Mouse (Mus musculus) G1E (cell line): ENCODE data around the gene Slc22a3. TPM values are rescaled to one million over a fixed set of nuclear protein-coding genes. Genes with fewer than 3 reads are reported as not detected.

Experiments
- ATAC-seq: 2 replicates; pipeline ENCODE4 v1.8.0; 2016; ENCODE audit warnings: mild to moderate bottlenecking; ENCODE audit not compliant: insufficient number of reproducible peaks, poor library complexity, low FRiP score, severe bottlenecking; ENCODE audit errors: extremely low read depth
- DNase-seq: peaks from one replicate; pipeline ENCODE4 v3.0.0; 2012; ENCODE audit warnings: low spot score
- H3K27me3 ChIP-seq: 2 replicates; pipeline ENCODE4 v1.6.1; 2012; ENCODE audit warnings: mild to moderate bottlenecking, low read length, inconsistent platforms; ENCODE audit not compliant: insufficient read depth
- H3K36me3 ChIP-seq: replicated peaks from 2 replicates; pipeline ENCODE3; 2012; ENCODE audit warnings: mild to moderate bottlenecking, inconsistent platforms
- H3K4me1 ChIP-seq: 2 replicates; pipeline ENCODE4 v1.6.1; 2012; ENCODE audit warnings: low read depth, low read length, inconsistent platforms, mixed read lengths; ENCODE audit not compliant: insufficient read depth
- H3K4me3 ChIP-seq: 2 replicates; pipeline ENCODE4 v1.5.1; 2012; ENCODE audit warnings: low read depth, mild to moderate bottlenecking, inconsistent platforms, low read length, moderate library complexity, mixed read lengths
- H3K9me3 ChIP-seq: replicated peaks from 2 replicates; pipeline ENCODE4 v1.6.1; 2012; ENCODE audit warnings: inconsistent platforms
- CTCF ChIP-seq: IDR thresholded peaks from 2 replicates; pipeline ENCODE4 v1.5.1; 2012; ENCODE audit warnings: low read depth, low read length, inconsistent platforms, mixed read lengths
- GATA1 ChIP-seq: IDR thresholded peaks from 2 replicates; pipeline ENCODE4 v1.6.1; 2012; ENCODE audit warnings: borderline replicate concordance, low read length, inconsistent platforms, mixed read lengths
- GATA2 ChIP-seq: IDR thresholded peaks from 2 replicates; pipeline ENCODE4 v1.6.1; 2012; ENCODE audit warnings: low read depth, low read length, inconsistent platforms, borderline replicate concordance
- POLR2AphosphoS5 ChIP-seq: IDR thresholded peaks from 2 replicates; pipeline ENCODE4 v1.6.1; 2012; ENCODE audit warnings: low read depth, low read length, inconsistent platforms; ENCODE audit not compliant: insufficient replicate concordance
- TAL1 ChIP-seq: conservative IDR thresholded peaks from 2 replicates; pipeline ENCODE4 v1.6.1; 2012; ENCODE audit warnings: low read depth, low read length, inconsistent platforms, mixed read lengths
- polyA plus RNA-seq: library from polyadenylated mRNA; stranded (reverse); fragments of >175 nt; gene quantifications from 2 replicates; pipeline ENCODE4 v1.2.3, GENCODE M21; 2012
- total RNA-seq, 2 experiments: library from RNA; stranded (forward) in 1 of 2; stranded (reverse) in 1 of 2; fragments of 200-1000 nt in 1 of 2; fragments of >200 nt in 1 of 2; fragmentation: Nextera tagmentation in 1 of 2; gene quantifications; 2 replicates each; pipeline ENCODE4 v1.2.3; 2014 to 2017

Slc22a3 gene
- total and polyA plus RNA-seq, 3 experiments, result 0.02 to 0.27 TPM; not detected in 1

GRCm38 (mm10) chr17:12505708-12506107 is 1.8 kb downstream of the Slc22a3 start:
- Histone ChIP-seq H3K4me3 (no peak overlapping the region), H3K27me3 (peaks cover 13% of the 10 kb centered on the region), H3K9me3 (peaks cover 14% of the 10 kb centered on the region), H3K4me1 (peaks cover 36% of the 10 kb centered on the region), H3K36me3 (peaks cover 4% of the 10 kb centered on the region)
- TF ChIP-seq CTCF (no peak), TAL1 (no peak), POLR2AphosphoS5 (no peak), GATA2 (no peak), GATA1 (no peak)
- DNase-seq (no peak), ATAC-seq (no peak)

- ATAC-seq (no peak), DNase-seq (no peak)
- Histone ChIP-seq H3K4me3 (no peak overlapping the region), H3K36me3 (no peaks in the 10 kb centered on the region), H3K9me3 (no peaks in the 10 kb centered on the region), H3K4me1 (peaks cover 46% of the 10 kb centered on the region), H3K27me3 (peaks cover 12% of the 10 kb centered on the region)
- TF ChIP-seq GATA2 (no peak), CTCF (no peak), POLR2AphosphoS5 (no peak), TAL1 (no peak), GATA1 (no peak)
These were observed 8.1 kb downstream of the Slc22a3 start for GRCm38 (mm10) chr17:12499426-12499825.

GRCm38 (mm10) chr17:12495558-12495957 is 11.9 kb downstream of the Slc22a3 start:
- ATAC-seq (no peak), DNase-seq (no peak)
- Histone ChIP-seq H3K9me3 (no peaks in the 10 kb centered on the region), H3K27me3 (peaks cover 14% of the 10 kb centered on the region), H3K4me3 (no peak overlapping the region), H3K4me1 (peaks cover 49% of the 10 kb centered on the region), H3K36me3 (no peaks in the 10 kb centered on the region)
- TF ChIP-seq GATA2 (no peak), GATA1 (no peak), CTCF (no peak)

- ATAC-seq (no peak), DNase-seq (no peak)
- no peak for TF ChIP-seq POLR2AphosphoS5
- no peak for TF ChIP-seq TAL1
- no peak for TF ChIP-seq GATA2
- TF ChIP-seq GATA1, result no peak
- TF ChIP-seq CTCF, result no peak
- Histone ChIP-seq H3K9me3 (no peaks in the 10 kb centered on the region), H3K4me1 (peaks cover 45% of the 10 kb centered on the region), H3K27me3 (peaks cover 25% of the 10 kb centered on the region), H3K36me3 (no peaks in the 10 kb centered on the region), H3K4me3 (no peak overlapping the region)
These were observed 15.9 kb downstream of the Slc22a3 start for GRCm38 (mm10) chr17:12491591-12491990.

GRCm38 (mm10) chr17:12489888-12490287 is 17.6 kb downstream of the Slc22a3 start:
- peaks cover 29% of the 10 kb centered on the region for H3K4me1 ChIP-seq
- DNase-seq, result no peak
- no peak for ATAC-seq

GRCm38 (mm10) chr17:12485657-12486056 is 21.8 kb downstream of the Slc22a3 start:
- Histone ChIP-seq H3K9me3 (no peaks in the 10 kb centered on the region), H3K4me1 (peaks cover 16% of the 10 kb centered on the region), H3K36me3 (no peaks in the 10 kb centered on the region), H3K27me3 (peaks cover 27% of the 10 kb centered on the region), H3K4me3 (no peak overlapping the region)
- no peak for ATAC-seq
- TF ChIP-seq GATA2 (no peak), POLR2AphosphoS5 (no peak), CTCF (no peak), GATA1 (no peak), TAL1 (no peak)
- DNase-seq, result no peak

More at GRCm38 (mm10) chr17:12489888-12490287, 17.6 kb downstream of the Slc22a3 start:
- H3K4me3 ChIP-seq, result no peak overlapping the region
- peaks cover 25% of the 10 kb centered on the region for H3K27me3 ChIP-seq
- TF ChIP-seq GATA1 (no peak), TAL1 (no peak), CTCF (no peak), POLR2AphosphoS5 (no peak), GATA2 (no peak)
- no peaks in the 10 kb centered on the region for H3K9me3 ChIP-seq
- H3K36me3 ChIP-seq, result no peaks in the 10 kb centered on the region

- H3K36me3 ChIP-seq, result no peaks in the 10 kb centered on the region
- no peaks in the 10 kb centered on the region for H3K9me3 ChIP-seq
- no peak for TF ChIP-seq GATA2
- no peak for TF ChIP-seq CTCF
- no peak for TF ChIP-seq POLR2AphosphoS5
- no peak for TF ChIP-seq TAL1
- TF ChIP-seq GATA1, result no peak
- no peak overlapping the region for H3K4me3 ChIP-seq
- DNase-seq, result no peak
- peaks cover 17% of the 10 kb centered on the region for H3K27me3 ChIP-seq
- ATAC-seq, result no peak
- H3K4me1 ChIP-seq, result peaks cover 9% of the 10 kb centered on the region; the same call in 1 of the 2 replicates
These were observed 28.1 kb downstream of the Slc22a3 start for GRCm38 (mm10) chr17:12479416-12479815.
